Mouse (Mus musculus) stomach, postnatal 0 days (tissue): ENCODE data around the gene Galnt7. TPM values are rescaled to one million over a fixed set of nuclear protein-coding genes. Genes with fewer than 3 reads are reported as not detected.

Experiments
- ATAC-seq: fragments of 200-750 bp; cut with Nextera tagmentation; 2 replicates; pipeline ENCODE4 v1.8.0; 2017; ENCODE audit not compliant: low FRiP score, low TSS enrichment
- DNase-seq: peaks from one replicate; pipeline ENCODE4 v3.0.0-alpha.2; 2016; ENCODE audit warnings: low spot score
- H3K27ac ChIP-seq: fragments of 300-500 bp; sonication (generic); replicated peaks from 2 replicates; pipeline ENCODE4 v1.5.1; 2014; ENCODE audit warnings: mild to moderate bottlenecking, control low read depth
- H3K27me3 ChIP-seq: fragments of 300-500 bp; sonication (generic); 2 replicates; pipeline ENCODE4 v1.6.1; 2014; ENCODE audit warnings: low read length; ENCODE audit not compliant: control insufficient read depth, insufficient read depth
- H3K36me3 ChIP-seq: fragments of 300-500 bp; sonication (generic); 2 replicates; pipeline ENCODE4 v1.6.1; 2014; ENCODE audit warnings: low read length, mixed read lengths; ENCODE audit not compliant: control insufficient read depth, insufficient read depth
- H3K4me1 ChIP-seq: fragments of 300-500 bp; sonication (generic); replicated peaks from 2 replicates; pipeline ENCODE4 v1.6.1; 2014; ENCODE audit warnings: antibody characterized with exemption; ENCODE audit not compliant: control insufficient read depth, insufficient read depth
- H3K4me2 ChIP-seq: fragments of 300-500 bp; sonication (generic); replicated peaks from 2 replicates; pipeline ENCODE4 v1.6.1; 2014; ENCODE audit warnings: low read depth, mild to moderate bottlenecking, control low read depth, moderate library complexity
- H3K4me3 ChIP-seq: fragments of 300-500 bp; sonication (generic); 2 replicates; pipeline ENCODE4 v1.5.1; 2014; ENCODE audit warnings: low read depth, low read length, control low read depth
- H3K9ac ChIP-seq: fragments of 300-500 bp; sonication (generic); 2 replicates; pipeline ENCODE4 v1.6.1; 2014; ENCODE audit warnings: mild to moderate bottlenecking, low read length, control low read depth, mixed read lengths
- H3K9me3 ChIP-seq: fragments of 300-500 bp; sonication (generic); 2 replicates; pipeline ENCODE4 v1.6.1; 2016; ENCODE audit warnings: low read length; ENCODE audit not compliant: control insufficient read depth
- CTCF ChIP-seq: IDR thresholded peaks from 2 replicates; pipeline ENCODE4 v1.5.1; 2016; ENCODE audit warnings: antibody characterized with exemption, low read depth, mild to moderate bottlenecking, moderate library complexity
- EP300 ChIP-seq: optimal IDR thresholded peaks from 2 replicates; pipeline ENCODE3; 2016; ENCODE audit warnings: antibody characterized with exemption
- WGBS: fragments of 180-500 bp; shearing (Covaris S2); extraction: QIAGEN DNeasy Blood & Tissue Kit; methylation state at CpG from one replicate; pipeline ENCODE4 v1.1.7; 2014; 5-methylcytosine and 5-hydroxymethylcytosine counted together
- polyA plus RNA-seq: library from polyadenylated mRNA; unstranded; fragments of >200 nt; fragmentation: Nextera tagmentation; extraction: Ambion mirVana; gene quantifications from 2 replicates; pipeline ENCODE4 v1.2.1, GENCODE M21; 2015

Gene Galnt7
- polyA plus RNA-seq, 1 experiment from 2014 or later, result 30.6 TPM

DNA sequence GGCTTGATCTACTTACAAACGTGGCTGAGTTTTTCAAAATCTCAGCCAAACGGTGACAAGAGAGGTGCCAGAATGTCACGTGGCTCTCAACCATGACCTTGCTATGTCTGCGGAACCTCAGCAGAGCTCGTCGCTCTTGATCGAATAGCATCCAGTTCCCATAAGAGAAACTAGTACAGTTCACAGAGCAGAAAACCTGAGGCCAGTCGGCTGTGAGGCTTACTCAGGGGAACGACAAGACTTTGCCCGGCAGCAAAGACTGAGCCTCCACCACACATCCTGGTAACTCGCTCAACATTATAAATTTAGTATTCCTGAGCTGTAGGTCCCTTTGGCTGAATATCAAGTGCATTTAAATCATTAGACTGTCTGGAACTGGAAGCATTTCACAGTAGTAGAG lies 16.1 kb downstream of the Galnt7 start:
- DNase-seq (no peak), ATAC-seq (no peak)
- Histone ChIP-seq H3K9me3 (no peaks in the 10 kb centered on the region), H3K27ac (no peak overlapping the region), H3K4me3 (no peak overlapping the region), H3K4me2 (no peak overlapping the region), H3K27me3 (no peaks in the 10 kb centered on the region), H3K36me3 (no peaks in the 10 kb centered on the region), H3K4me1 (no peaks in the 10 kb centered on the region), H3K9ac (no peak overlapping the region)
- no peak for TF ChIP-seq CTCF
- WGBS, result 83% methylated on average over 11 of the region's 11 CpGs

DNA sequence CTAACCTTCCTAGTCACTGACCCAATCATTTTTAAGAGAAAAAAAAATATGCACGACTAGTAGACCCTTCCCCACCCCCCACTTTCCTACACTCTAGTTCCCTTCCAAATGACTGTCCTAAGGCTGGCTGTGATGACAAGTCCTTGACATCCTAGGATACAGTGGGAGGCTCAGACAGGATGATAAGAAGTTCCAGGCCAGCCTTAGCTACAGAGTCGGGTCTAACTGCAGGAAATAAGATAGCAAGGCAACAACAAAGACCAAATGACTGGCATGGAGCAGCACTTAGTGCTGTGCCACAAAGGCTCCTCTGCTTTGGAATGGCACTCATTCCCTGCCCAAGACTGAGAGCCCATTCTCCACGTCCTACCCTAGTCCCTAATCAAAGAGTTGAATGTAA lies 16.6 kb downstream of the Galnt7 start:
- no peak overlapping the region for H3K4me2 ChIP-seq
- H3K36me3 ChIP-seq, result no peaks in the 10 kb centered on the region
- WGBS, result 74% methylated on average over 3 of the region's 3 CpGs
- no peak overlapping the region for H3K27ac ChIP-seq
- ATAC-seq (no peak), DNase-seq (no peak)
- no peak for TF ChIP-seq EP300
- TF ChIP-seq CTCF, result no peak
- H3K4me1 ChIP-seq, result no peaks in the 10 kb centered on the region
- H3K9me3 ChIP-seq, result no peaks in the 10 kb centered on the region
- no peaks in the 10 kb centered on the region for H3K27me3 ChIP-seq
- no peak overlapping the region for H3K4me3 ChIP-seq
- no peak overlapping the region for H3K9ac ChIP-seq

DNA sequence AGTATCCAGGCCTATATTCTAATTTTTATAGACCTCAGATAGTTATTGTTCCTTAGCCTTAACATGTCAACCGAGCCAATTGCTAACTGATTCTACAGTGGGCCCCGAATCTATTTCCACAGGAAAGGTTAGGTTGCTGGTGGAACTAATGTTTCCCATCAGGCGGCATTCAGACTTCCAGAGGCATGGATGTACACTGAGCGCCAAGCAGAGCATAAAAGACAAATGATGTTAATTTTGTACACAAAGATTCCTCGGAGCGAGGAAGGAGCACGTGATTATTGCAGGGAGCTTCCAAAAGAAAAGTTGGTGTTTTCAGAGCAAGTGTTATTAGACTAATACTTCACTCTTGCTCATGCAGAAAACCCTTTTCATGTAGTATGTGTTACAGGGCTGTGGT lies 21.1 kb downstream of the Galnt7 start:
- Histone ChIP-seq H3K4me3 (no peak overlapping the region), H3K36me3 (no peaks in the 10 kb centered on the region), H3K27me3 (no peaks in the 10 kb centered on the region), H3K9ac (no peak overlapping the region), H3K27ac (no peak overlapping the region), H3K4me2 (no peak overlapping the region), H3K9me3 (no peaks in the 10 kb centered on the region), H3K4me1 (no peaks in the 10 kb centered on the region)
- no peak for ATAC-seq
- TF ChIP-seq EP300 (no peak), CTCF (no peak)
- 83% methylated on average over 7 of the region's 7 CpGs for WGBS
- DNase-seq, result no peak

DNA sequence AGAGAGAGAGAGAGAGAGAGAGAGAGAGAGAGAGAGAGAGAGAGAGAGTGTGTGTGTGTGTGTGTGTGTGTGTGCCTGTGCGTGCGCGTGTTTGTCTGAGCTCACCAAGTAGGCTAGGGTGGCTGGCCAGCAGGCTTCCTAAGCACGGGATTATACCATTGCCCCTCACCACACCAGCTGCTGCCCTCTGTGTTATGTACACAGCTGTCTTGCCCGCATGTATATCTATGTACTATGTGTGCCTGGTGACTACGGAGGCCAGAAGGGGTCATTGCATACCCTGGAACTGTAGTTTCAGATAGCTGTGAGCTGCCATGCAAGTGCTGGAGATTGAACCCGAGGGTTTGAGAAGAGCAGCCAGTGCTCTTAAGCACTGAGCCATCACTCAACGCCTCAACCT lies 22.7 kb downstream of the Galnt7 start:
- Histone ChIP-seq H3K27ac (no peak overlapping the region), H3K4me1 (no peaks in the 10 kb centered on the region), H3K36me3 (no peaks in the 10 kb centered on the region), H3K4me3 (no peak overlapping the region), H3K9ac (no peak overlapping the region), H3K27me3 (no peaks in the 10 kb centered on the region), H3K9me3 (no peaks in the 10 kb centered on the region), H3K4me2 (no peak overlapping the region)
- ATAC-seq, result peak; percentile 52; the same call in 1 of the 2 replicates
- WGBS, result 80% methylated on average over 8 of the region's 8 CpGs
- no peak for DNase-seq
- no peak for TF ChIP-seq EP300
- TF ChIP-seq CTCF, result no peak

DNA sequence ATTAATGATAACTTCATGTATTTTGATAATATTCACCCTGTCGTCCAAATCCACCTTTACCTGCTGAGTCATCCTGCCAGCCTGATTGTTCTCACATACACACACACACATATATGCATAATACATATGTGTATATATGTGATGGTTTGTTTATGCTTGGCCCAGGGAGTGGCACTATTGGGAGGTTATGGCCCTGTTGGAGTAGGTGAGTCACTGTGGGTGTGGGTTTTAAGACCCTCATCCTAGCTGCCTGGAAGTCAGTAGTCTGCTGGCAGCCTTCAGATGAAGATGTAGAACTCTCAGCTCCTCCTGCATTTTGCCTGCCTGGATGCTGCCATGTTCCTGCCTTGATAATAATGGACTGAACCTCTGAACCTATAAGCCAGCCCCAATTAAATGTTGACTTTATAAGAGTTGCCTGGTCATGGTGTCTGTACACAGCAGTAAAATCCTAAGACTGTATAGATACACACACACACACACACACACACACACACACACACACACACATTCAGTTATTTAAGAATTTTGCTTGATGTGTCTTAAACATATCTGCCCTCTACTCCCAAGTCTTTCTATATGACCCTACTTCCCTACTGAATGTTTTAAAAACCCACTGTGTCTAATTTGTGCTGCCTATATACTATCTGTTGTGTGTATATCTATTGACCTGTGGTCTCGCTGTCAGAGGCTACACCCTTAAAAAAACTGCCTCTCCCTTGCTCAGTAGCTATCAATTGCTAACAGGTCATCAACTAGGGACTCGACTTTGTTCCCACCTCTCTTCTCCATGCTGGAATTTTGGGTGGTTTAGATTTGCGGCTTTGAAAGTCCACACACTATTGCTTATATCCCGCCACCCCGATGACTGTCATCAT lies 23.8 kb downstream of the Galnt7 start:
- Histone ChIP-seq H3K9ac (no peak overlapping the region), H3K27me3 (no peaks in the 10 kb centered on the region), H3K36me3 (no peaks in the 10 kb centered on the region), H3K9me3 (no peaks in the 10 kb centered on the region), H3K4me1 (no peaks in the 10 kb centered on the region), H3K4me2 (no peak overlapping the region), H3K27ac (no peak overlapping the region), H3K4me3 (no peak overlapping the region)
- no peak for TF ChIP-seq EP300
- TF ChIP-seq CTCF, result no peak
- WGBS, result 83% methylated on average over 6 of the region's 6 CpGs
- DNase-seq, result no peak
- peak; percentile 61; the same call in 1 of the 2 replicates for ATAC-seq

DNA sequence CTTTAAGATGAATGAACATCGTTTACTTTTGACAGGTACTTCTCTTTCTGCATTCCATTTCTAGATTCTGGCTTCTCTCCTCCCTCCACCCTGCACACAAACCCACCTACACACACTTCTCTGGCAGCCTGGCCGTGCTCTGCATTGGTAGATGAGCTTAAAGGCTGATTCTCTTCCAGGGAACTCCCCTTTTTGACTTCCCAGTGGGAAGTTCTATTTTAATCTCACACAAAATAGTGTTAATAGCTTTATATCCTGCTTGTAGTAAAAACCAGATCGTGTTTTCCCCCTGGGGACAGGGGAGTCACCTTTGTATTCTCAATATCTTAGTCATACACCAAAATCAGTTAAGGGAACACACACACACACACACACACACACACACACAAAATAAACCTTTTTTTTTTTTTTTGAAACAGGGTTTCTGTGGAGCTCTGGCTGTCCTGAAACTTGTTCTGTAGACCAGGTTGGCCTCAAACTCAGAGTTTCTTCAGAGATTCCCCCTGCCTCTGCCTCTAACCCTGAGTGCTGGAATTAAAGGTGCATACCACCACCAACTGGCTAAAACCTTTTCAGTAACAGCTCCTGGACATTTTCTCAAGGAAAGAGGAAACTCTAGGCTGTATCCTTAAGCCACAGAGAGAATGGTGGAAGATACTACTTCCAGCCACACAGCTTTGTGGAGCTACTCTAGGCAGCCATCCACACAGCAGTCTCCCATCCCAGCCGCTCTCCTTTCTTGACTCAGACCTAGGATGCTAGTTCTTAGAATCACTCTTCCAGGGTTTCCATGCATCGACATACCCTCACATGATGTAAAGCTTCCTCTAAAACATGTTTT lies 24.7 kb downstream of the Galnt7 start:
- H3K27ac ChIP-seq, result no peak overlapping the region
- no peaks in the 10 kb centered on the region for H3K36me3 ChIP-seq
- H3K4me1 ChIP-seq, result no peaks in the 10 kb centered on the region
- DNase-seq, result no peak
- WGBS, result 48% methylated on average over 5 of the region's 5 CpGs
- TF ChIP-seq EP300 (no peak), CTCF (no peak)
- H3K4me2 ChIP-seq, result no peak overlapping the region
- no peaks in the 10 kb centered on the region for H3K27me3 ChIP-seq
- no peak overlapping the region for H3K4me3 ChIP-seq
- H3K9ac ChIP-seq, result no peak overlapping the region
- no peaks in the 10 kb centered on the region for H3K9me3 ChIP-seq
- ATAC-seq, result 0 out of 2 replicates have a peak, but pooled peaks have one; percentile 53
